Mouse (Mus musculus): Measurements from ENCODE around the gene Pigc.

DNA sequence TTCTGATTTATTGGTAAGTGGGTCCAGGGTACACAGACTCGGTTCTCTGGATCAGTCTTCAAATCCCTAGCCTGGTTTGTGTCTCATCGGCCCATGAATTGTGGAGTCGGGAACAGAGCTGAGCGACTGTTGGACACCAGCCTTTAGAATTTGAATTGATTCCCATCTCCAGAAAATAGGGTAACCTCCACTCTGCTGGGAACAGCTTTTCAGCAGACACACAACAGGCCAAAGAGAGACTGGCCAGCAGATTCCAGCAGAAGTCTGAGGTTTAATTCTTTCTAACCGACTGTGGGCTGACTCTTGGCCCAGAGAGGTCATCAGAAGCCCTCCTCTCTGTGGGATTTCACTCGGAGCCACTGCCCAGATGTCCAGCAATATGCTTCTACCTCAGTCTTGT is 14.5 kb downstream of the Pigc start:
- no peak for TF ChIP-seq CTCF (IDR thresholded peaks at IDR 0.05; ENCODE audit: extremely low read depth, insufficient read depth, insufficient read length, insufficient replicate concordance)
- TF ChIP-seq POLR2A (IDR thresholded peaks at IDR 0.05; ENCODE audit: low read depth, low read length): no peak
